Mouse (Mus musculus): ENCODE measurements around the gene Pou2f1.

The Pou2f1 gene

DNA sequence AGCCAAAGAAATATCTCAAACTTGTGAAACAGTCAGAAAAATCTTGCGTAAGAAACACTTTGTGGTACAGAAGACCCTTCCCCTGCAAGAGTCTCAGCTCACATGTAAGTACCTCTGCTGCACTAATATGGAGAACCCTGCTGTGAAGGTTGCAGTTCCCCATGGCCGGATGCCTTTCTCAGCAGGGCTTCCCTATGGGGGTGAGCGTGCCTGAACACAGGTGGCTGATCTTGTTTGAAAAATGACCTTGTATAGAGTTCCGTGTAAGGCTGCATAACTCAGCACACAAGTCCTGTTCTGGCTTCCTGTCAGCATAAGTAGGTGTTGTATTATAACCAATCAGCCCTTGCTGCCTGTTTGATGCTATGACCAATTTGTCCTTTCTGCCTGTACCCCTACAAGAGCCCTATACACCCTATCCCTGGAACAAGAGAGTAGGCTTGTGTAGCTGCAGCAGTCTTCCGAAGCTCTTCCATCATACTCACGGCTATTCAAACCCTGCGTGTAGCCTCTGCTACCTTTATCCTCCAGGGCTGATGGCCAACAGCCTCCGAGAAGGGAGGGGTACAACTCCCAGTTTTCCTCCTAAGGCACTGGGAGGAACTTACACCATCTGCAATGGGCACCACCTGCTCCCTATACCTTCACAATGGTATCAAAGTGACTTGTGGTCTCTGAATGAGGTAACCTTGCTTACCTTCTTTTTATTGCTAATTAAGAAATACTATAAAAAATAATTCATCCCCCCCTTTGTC lies 120.2 kb downstream of the Pou2f1 start:
- no peak for DNase-seq (ENCODE audit: low spot score)

DNA sequence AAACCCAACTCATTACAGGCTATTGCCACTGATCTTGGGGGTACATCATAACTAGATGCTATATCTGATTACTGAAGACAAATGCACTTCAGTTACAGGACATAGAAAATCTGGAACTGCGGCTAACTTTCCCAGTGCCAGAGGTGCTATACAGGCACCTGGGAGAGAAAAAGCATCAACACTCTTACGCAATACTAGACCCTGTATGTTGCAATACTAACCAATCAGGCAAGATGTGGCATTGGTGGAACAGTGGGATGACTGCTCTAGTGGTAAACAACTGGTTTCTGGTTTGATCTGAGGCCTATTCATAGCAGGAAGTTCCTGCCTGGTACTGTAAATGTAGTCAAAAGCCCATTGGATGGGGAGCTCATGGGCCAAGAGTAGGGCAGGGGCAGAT lies 123.7 kb downstream of the Pou2f1 start:
- no peak for DNase-seq (ENCODE audit: low spot score)

GRCm38 (mm10) chr1:165875520-165876284 lies 126.8 kb downstream of the Pou2f1 start:
- no peak for DNase-seq (ENCODE audit: low spot score)

GRCm38 (mm10) chr1:165874645-165875044 lies 127.8 kb downstream of the Pou2f1 start:
- DNase-seq (ENCODE audit: low spot score): no peak

- DNase-seq (ENCODE audit: low spot score): no peak
Measured at GRCm38 (mm10) chr1:165868659-165869058, 133.8 kb downstream of the Pou2f1 start.

- DNase-seq (ENCODE audit: low spot score): no peak
Measured at GRCm38 (mm10) chr1:165866630-165867280, 135.7 kb downstream of the Pou2f1 start.

DNA sequence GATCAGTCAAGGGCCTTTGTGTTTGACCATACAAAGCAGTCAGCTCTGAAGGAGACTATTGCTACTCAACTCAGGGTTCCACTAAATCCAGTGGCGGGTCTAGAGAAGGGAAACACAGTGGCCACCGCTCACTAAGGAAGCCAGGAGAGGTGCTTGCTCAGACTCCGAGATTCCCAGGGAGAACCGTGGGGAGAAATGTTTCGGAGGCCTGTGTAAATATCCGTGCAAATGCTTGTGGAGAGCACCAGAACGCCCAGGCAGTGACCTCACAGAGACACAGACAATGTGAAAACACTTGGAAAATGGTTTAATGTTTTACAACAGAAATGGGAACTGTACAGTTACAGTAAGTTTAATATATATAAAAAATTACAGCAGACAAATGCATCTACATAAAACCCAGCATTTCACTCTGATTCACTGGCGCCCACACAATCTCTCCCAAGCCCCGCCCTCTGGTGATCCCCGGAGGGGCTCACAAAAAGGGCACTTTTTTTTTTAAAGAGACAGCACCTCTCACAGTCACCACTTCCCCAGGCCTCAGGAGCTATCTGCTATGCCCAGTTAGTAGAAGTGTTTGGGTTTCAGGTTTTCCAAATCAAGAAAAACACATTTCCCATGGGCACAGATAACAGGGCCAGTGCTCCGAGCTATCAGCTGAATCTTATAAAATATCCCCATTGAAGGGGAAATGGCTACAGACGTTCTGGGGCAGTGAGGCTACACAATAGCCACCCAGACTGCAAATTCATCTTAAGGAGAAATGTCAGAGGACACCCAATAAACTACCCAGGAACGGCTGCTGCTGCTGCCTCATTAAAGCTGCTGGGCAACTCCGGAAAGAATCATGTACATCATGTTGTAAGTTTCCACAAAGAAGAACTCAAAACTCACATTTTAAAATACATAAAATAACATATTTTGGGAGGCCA lies 137.3 kb downstream of the Pou2f1 start:
- no peak for DNase-seq (ENCODE audit: low spot score)

DNA sequence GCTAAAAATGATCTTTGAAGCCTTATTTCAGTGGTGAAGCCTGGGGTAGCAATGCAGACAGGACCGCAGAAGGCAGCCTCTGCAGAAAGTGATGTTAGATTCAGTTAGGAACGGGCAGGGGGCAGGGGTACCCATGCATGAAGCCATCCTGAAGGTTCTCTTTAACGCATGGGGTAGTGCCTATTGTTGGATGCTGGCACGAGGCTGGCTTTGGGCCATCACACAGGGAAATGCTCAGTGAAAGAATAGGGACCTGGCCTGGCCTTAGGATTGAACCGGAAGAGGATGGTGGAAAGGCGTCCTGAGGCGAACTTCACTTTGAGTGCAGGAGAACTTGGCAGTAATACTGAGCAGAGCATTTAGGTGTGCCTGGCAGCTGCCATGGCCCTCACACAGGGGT lies 140.4 kb downstream of the Pou2f1 start:
- no peak for DNase-seq (ENCODE audit: low spot score)

- DNase-seq (ENCODE audit: low spot score): no peak
Measured at GRCm38 (mm10) chr1:165861235-165861609, 141.3 kb downstream of the Pou2f1 start.

GRCm38 (mm10) chr1:165860373-165861234 lies 141.9 kb downstream of the Pou2f1 start:
- no peak for DNase-seq (ENCODE audit: low spot score)

GRCm38 (mm10) chr1:165858356-165858755 lies 144.1 kb downstream of the Pou2f1 start:
- peak; percentile 45 for DNase-seq (ENCODE audit: low spot score)

DNA sequence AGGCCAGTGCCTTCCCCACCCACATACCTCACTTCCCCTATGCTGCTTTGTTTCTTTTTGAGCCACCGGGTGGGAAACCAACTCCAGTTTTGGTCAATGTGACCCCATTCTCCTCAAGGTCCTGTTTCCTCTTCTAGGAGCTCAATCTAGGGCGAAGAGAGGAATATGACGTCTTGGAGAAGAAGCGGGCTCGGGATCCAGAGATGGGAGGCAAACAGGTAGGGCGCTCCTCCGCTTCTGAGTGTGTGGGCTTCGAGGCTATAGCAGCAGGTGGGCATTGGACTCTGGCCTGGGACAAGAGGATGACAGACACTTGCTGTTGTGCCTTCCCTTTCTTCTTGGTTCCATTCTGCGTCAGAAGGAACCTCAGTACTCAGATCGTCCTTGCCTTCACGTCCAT lies 145.2 kb downstream of the Pou2f1 start:
- DNase-seq (ENCODE audit: low spot score): no peak

DNA sequence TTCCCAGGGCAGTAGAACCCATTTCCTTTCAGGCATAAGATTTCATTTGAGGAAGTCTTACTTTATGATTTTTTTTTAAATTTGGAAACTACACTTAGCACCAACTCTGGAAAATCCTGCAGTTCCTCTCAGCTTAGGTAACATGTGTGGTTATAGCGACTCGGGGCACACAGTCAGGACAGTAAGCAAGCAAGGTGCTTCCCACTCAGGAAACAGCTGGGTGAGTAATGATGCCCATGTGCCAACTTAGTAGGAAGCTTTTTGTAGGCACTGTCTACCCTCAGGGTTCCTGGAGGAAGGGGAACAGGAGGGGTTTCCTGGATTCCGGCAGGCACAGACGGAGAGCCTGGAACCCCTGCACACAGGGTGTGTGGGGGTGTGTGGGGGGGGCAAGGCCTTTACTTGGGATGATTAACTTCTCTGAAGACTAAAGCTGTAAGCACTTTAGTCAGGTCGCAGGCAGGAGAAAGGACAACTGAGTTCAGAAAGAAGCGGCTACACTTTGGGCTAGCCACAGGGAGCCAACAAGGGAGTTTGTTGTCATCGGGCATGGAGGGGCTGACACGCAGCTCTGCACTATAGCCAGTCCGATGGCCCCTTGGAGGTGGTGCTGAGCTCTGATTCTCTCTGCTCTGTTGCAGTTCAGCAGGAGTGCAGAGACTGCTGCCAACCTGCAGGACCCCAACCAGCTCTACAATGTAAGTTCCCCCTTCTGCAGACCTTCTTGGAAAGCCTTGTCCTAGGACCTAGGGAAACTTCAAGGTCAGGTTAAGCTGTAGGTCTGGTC lies 146.5 kb downstream of the Pou2f1 start:
- DNase-seq (ENCODE audit: low spot score): no peak

GRCm38 (mm10) chr1:165853729-165854420 lies 148.6 kb downstream of the Pou2f1 start:
- peak; percentile 86 for DNase-seq (ENCODE audit: low spot score)

GRCm38 (mm10) chr1:165853131-165853721 lies 149.3 kb downstream of the Pou2f1 start:
- DNase-seq (ENCODE audit: low spot score): peak; percentile 29

GRCm38 (mm10) chr1:165852131-165852530 lies 150.3 kb downstream of the Pou2f1 start:
- DNase-seq (ENCODE audit: low spot score): peak; percentile 49

- DNase-seq (ENCODE audit: low spot score): peak; percentile 25
Measured at GRCm38 (mm10) chr1:165849458-165850445, 152.7 kb downstream of the Pou2f1 start.

DNA sequence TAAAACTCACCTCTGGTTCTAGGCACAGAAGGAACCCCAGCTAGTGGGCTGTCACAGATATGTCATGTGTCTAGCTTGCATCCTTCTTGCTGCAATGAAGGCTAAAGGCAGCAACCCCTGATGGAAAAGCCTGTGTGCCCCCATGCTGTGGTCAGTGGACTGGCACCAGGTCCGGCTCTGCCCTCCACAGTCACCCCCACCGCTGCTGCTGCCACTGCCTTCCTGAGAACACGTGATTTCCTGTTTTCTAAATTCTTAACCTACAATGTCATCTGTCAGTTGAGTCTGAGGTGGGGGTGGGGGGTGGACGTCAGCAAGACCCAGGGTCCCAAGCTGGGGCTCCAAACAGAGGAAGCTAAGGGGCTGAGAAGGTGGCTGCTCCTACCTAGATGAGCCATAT lies 153.6 kb downstream of the Pou2f1 start:
- DNase-seq (ENCODE audit: low spot score): peak; percentile 24

All from testis, postnatal 10 days (tissue).